Mouse (Mus musculus): ENCODE results near the gene Nktr. TPM values are rescaled to one million over a fixed set of nuclear protein-coding genes. Genes with fewer than 3 reads are reported as not detected.

Gene Nktr
- polyA plus RNA-seq, 1 experiment from 2014 or later, result 51.0 TPM

GRCm38 (mm10) chr9:121775951-121776350, 57.0 kb downstream of the Nktr start:
- Histone ChIP-seq H3K27ac (no peak overlapping the region), H3K36me3 (replicated peaks) (no peaks in the 10 kb centered on the region), H3K4me3 (no peak overlapping the region), H3K9ac (no peak overlapping the region), H3K27me3 (replicated peaks) (peaks cover 47% of the 10 kb centered on the region), H3K4me1 (peaks cover 12% of the 10 kb centered on the region), H3K9me3 (no peaks in the 10 kb centered on the region), H3K4me2 (no peak overlapping the region)
- 83% methylated on average over 10 of the region's 10 CpGs for WGBS
- no peak for ATAC-seq (replicated peaks)

GRCm38 (mm10) chr9:121776511-121776910, 57.5 kb downstream of the Nktr start:
- H3K9me3 ChIP-seq, result no peaks in the 10 kb centered on the region
- WGBS, result 84% methylated on average over 7 of the region's 7 CpGs
- H3K36me3 ChIP-seq (replicated peaks), result no peaks in the 10 kb centered on the region
- no peak overlapping the region for H3K4me2 ChIP-seq
- peaks cover 12% of the 10 kb centered on the region for H3K4me1 ChIP-seq
- peaks cover 47% of the 10 kb centered on the region for H3K27me3 ChIP-seq (replicated peaks)
- no peak overlapping the region for H3K4me3 ChIP-seq
- H3K9ac ChIP-seq, result no peak overlapping the region
- H3K27ac ChIP-seq, result no peak overlapping the region
- ATAC-seq (replicated peaks), result no peak

GRCm38 (mm10) chr9:121777484-121778065, 58.6 kb downstream of the Nktr start, which contains the start of gene Klhl40:
Gene Klhl40, plus strand, starts transcription at chr9:121777607.
- peak within 1 kb of the TSS; percentile 31 for H3K9ac ChIP-seq
- H3K27me3 ChIP-seq (replicated peaks), result peaks cover 47% of the 10 kb centered on the region
- H3K36me3 ChIP-seq (replicated peaks), result no peaks in the 10 kb centered on the region
- peaks cover 12% of the 10 kb centered on the region for H3K4me1 ChIP-seq
- peak within 1 kb of the TSS; percentile 73 for H3K4me2 ChIP-seq
- no peaks in the 10 kb centered on the region for H3K9me3 ChIP-seq
- peak; percentile 49 for ATAC-seq (replicated peaks)
- peak within 1 kb of the TSS; percentile 40 for H3K4me3 ChIP-seq
- 0 out of 2 replicates have a peak within 1 kb of the TSS, but pooled peaks have one; percentile 17 for H3K27ac ChIP-seq
- WGBS, result 16% methylated on average over 30 of the region's 30 CpGs

GRCm38 (mm10) chr9:121778066-121778624, 59.2 kb downstream of the Nktr start:
- peak overlapping the region; percentile 73 for H3K4me2 ChIP-seq
- peak overlapping the region; percentile 31 for H3K9ac ChIP-seq
- peak overlapping the region; percentile 40 for H3K4me3 ChIP-seq
- H3K27ac ChIP-seq, result 0 out of 2 replicates have a peak overlapping the region, but pooled peaks have one; percentile 17
- peaks cover 47% of the 10 kb centered on the region for H3K27me3 ChIP-seq (replicated peaks)
- WGBS, result 13% methylated on average over 54 of the region's 54 CpGs
- H3K9me3 ChIP-seq, result no peaks in the 10 kb centered on the region
- H3K36me3 ChIP-seq (replicated peaks), result no peaks in the 10 kb centered on the region
- peaks cover 12% of the 10 kb centered on the region for H3K4me1 ChIP-seq
- ATAC-seq (replicated peaks), result peak; percentile 67

GRCm38 (mm10) chr9:121784801-121785200, 65.8 kb downstream of the Nktr start:
- Histone ChIP-seq H3K27ac (no peak overlapping the region), H3K9ac (no peak overlapping the region), H3K36me3 (replicated peaks) (no peaks in the 10 kb centered on the region), H3K9me3 (no peaks in the 10 kb centered on the region), H3K4me2 (no peak overlapping the region), H3K4me1 (no peaks in the 10 kb centered on the region), H3K4me3 (no peak overlapping the region), H3K27me3 (replicated peaks) (peaks cover 3% of the 10 kb centered on the region; the same call in 1 of the 2 replicates)
- no peak for ATAC-seq (replicated peaks)
- 88% methylated on average over 12 of the region's 12 CpGs for WGBS

GRCm38 (mm10) chr9:121785261-121785660, 66.3 kb downstream of the Nktr start:
- Histone ChIP-seq H3K9ac (no peak overlapping the region), H3K4me1 (no peaks in the 10 kb centered on the region), H3K27ac (no peak overlapping the region), H3K9me3 (no peaks in the 10 kb centered on the region), H3K27me3 (replicated peaks) (no peaks in the 10 kb centered on the region), H3K36me3 (replicated peaks) (no peaks in the 10 kb centered on the region), H3K4me3 (no peak overlapping the region), H3K4me2 (no peak overlapping the region)
- WGBS, result 85% methylated on average over 8 of the region's 8 CpGs
- ATAC-seq (replicated peaks), result no peak

- Histone ChIP-seq H3K27me3 (replicated peaks) (no peaks in the 10 kb centered on the region), H3K36me3 (replicated peaks) (no peaks in the 10 kb centered on the region), H3K9ac (no peak overlapping the region), H3K4me1 (no peaks in the 10 kb centered on the region), H3K4me2 (no peak overlapping the region), H3K9me3 (no peaks in the 10 kb centered on the region), H3K4me3 (no peak overlapping the region), H3K27ac (no peak overlapping the region)
- ATAC-seq (replicated peaks), result no peak
- 80% methylated on average over 2 of the region's 2 CpGs for WGBS
Observed at GRCm38 (mm10) chr9:121786359-121786758, 67.4 kb downstream of the Nktr start.

GRCm38 (mm10) chr9:121791206-121791605, 72.2 kb downstream of the Nktr start:
- no peak for ATAC-seq (replicated peaks)
- Histone ChIP-seq H3K27me3 (replicated peaks) (0 out of 2 replicates have a peak, but pooled peaks cover 2% of the 10 kb centered on the region), H3K9ac (no peak overlapping the region), H3K9me3 (no peaks in the 10 kb centered on the region), H3K4me3 (no peak overlapping the region), H3K4me1 (no peaks in the 10 kb centered on the region; the same call in 1 of the 2 replicates), H3K4me2 (no peak overlapping the region), H3K27ac (no peak overlapping the region), H3K36me3 (replicated peaks) (no peaks in the 10 kb centered on the region)
- 13% methylated on average over 5 of the region's 5 CpGs for WGBS

- Histone ChIP-seq H3K36me3 (replicated peaks) (no peaks in the 10 kb centered on the region), H3K4me3 (no peak within 1 kb of the TSS), H3K27me3 (replicated peaks) (0 out of 2 replicates have a peak, but pooled peaks cover 2% of the 10 kb centered on the region), H3K4me2 (no peak within 1 kb of the TSS), H3K9ac (no peak within 1 kb of the TSS), H3K4me1 (no peaks in the 10 kb centered on the region; the same call in 1 of the 2 replicates), H3K27ac (no peak within 1 kb of the TSS), H3K9me3 (no peaks in the 10 kb centered on the region)
- ATAC-seq (replicated peaks), result no peak
- 42% methylated on average over 24 of the region's 24 CpGs for WGBS
Observed at GRCm38 (mm10) chr9:121791757-121792521, 73.0 kb downstream of the Nktr start, which contains the start of gene Hhatl. Gene Hhatl, minus strand, starts transcription at chr9:121792507.

GRCm38 (mm10) chr9:121794972-121795539, 76.1 kb downstream of the Nktr start:
- Histone ChIP-seq H3K4me3 (no peak overlapping the region), H3K27me3 (replicated peaks) (0 out of 2 replicates have a peak, but pooled peaks cover 2% of the 10 kb centered on the region), H3K36me3 (replicated peaks) (no peaks in the 10 kb centered on the region), H3K27ac (no peak overlapping the region), H3K4me1 (no peaks in the 10 kb centered on the region; the same call in 1 of the 2 replicates), H3K4me2 (no peak overlapping the region), H3K9ac (no peak overlapping the region), H3K9me3 (no peaks in the 10 kb centered on the region)
- ATAC-seq (replicated peaks), result no peak
- WGBS, result 43% methylated on average over 1 of the region's 1 CpGs

- Histone ChIP-seq H3K4me2 (no peak overlapping the region), H3K9ac (no peak overlapping the region), H3K4me3 (no peak overlapping the region), H3K27ac (no peak overlapping the region), H3K36me3 (replicated peaks) (no peaks in the 10 kb centered on the region), H3K4me1 (no peaks in the 10 kb centered on the region; the same call in 1 of the 2 replicates), H3K9me3 (no peaks in the 10 kb centered on the region), H3K27me3 (replicated peaks) (no peaks in the 10 kb centered on the region)
- no peak for ATAC-seq (replicated peaks)
- WGBS, result 25% methylated on average over 12 of the region's 12 CpGs
Observed at GRCm38 (mm10) chr9:121797722-121798121, 78.8 kb downstream of the Nktr start.
